Mouse (Mus musculus): Measurements from ENCODE around the gene Notch2. TPM values are rescaled to one million over a fixed set of nuclear protein-coding genes. Genes with fewer than 3 reads are reported as not detected.

The Notch2 gene
- total and polyA plus RNA-seq, 2 experiments from 2014 or later = 8.1 to 28.4 TPM

DNA sequence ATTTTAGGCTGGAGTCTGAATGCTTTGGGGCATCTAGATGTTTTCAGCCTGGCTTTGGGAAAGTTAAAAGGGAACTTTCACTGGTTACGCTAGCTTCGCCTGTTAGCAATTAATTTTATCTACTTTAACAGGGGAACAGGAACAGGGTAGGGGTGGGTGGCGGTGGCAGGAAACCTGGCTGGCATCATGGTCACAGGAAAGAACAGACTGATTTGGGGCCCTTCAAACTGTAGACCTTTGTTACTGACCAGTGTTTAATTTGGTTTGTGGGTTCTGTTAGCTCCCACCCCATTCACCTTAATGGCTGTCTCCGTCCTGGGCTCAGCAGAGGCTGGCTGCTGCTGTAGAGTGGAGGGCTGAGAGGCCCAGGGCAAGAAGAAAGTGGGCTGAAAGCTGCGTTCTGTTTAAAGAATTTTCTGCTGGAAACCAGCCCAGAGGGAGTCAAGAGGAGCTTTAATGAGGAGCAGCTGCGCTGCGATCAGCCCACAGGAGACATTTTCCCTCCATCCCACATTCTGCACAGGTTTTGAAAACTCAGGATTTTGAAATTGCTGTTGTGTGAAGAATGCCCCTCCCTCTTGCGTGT, 50.0 kb downstream of the Notch2 start:
- ATAC-seq = peak; percentile 76
- no peak for TF ChIP-seq CTCF (IDR thresholded peaks at IDR 0.05; ENCODE audit: low read depth)
- Histone ChIP-seq H3K4me2 (ENCODE audit: low read depth) (no peak overlapping the region; the same call in 1 of the 2 replicates), H3K27ac (ENCODE audit: low read depth, low read length) (peak overlapping the region; percentile 75), H3K4me1 (ENCODE audit: insufficient read depth) (peaks cover 49% of the 10 kb centered on the region), H3K9ac (no peak overlapping the region), H3K4me3 (ENCODE audit: low read depth, low read length) (no peak overlapping the region), H3K9me3 (ENCODE audit: low read length) (no peaks in the 10 kb centered on the region), H3K27me3 (ENCODE audit: insufficient read depth, low read length) (no peaks in the 10 kb centered on the region), H3K36me3 (ENCODE audit: insufficient read depth) (no peaks in the 10 kb centered on the region)
- peak; percentile 75 for DNase-seq
- 16% methylated on average over 8 of the region's 8 CpGs for WGBS

DNA sequence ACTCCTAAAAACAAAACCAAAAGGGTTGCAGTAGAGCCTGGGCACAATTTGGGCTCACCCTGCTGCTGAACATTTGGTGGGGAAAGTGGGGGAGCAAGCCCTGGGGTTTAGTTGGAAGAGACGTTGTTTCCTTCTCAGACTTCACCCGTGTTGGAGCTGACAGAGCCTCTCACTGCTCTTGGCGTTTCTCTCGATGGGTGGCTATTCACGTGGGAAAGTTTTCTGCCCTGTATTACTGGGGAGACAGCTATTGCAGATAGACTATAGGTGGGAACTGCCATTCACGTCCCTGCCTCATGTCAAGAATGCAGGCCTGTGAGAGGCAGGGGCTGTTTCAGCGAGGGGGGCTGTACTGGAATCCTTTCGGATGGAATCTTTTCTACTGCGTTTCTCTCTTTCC, 50.5 kb downstream of the Notch2 start:
- Histone ChIP-seq H3K4me2 (ENCODE audit: low read depth) (no peak overlapping the region; the same call in 1 of the 2 replicates), H3K9me3 (ENCODE audit: low read length) (no peaks in the 10 kb centered on the region), H3K4me3 (ENCODE audit: low read depth, low read length) (no peak overlapping the region), H3K36me3 (ENCODE audit: insufficient read depth) (no peaks in the 10 kb centered on the region), H3K9ac (no peak overlapping the region), H3K4me1 (ENCODE audit: insufficient read depth) (peaks cover 49% of the 10 kb centered on the region), H3K27me3 (ENCODE audit: insufficient read depth, low read length) (no peaks in the 10 kb centered on the region), H3K27ac (ENCODE audit: low read depth, low read length) (peak overlapping the region; percentile 75)
- no peak for TF ChIP-seq CTCF (IDR thresholded peaks at IDR 0.05; ENCODE audit: low read depth)
- DNase-seq (no peak), ATAC-seq (peak; percentile 29; the same call in 1 of the 2 replicates)
- WGBS = 6% methylated on average over 9 of the region's 9 CpGs

DNA sequence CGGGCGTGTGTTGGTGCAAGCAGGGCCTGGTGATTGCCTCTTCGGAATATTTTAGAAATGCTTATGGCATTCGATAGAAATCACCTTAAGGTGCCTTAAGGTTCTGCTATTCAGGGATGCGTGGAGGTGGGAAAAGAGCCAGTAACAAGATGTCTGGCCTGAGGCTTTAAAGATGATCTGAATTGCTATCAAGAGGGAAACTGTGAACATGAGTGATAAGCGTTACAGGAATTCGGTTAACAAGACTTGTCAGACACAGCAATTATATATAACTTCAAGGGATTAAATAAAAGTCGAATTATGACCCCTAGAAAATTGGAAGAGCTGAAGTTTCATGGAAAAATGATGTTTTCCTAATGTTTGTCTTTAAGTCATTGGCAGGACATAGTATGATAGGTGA, 51.7 kb downstream of the Notch2 start:
- Histone ChIP-seq H3K9me3 (ENCODE audit: low read length) (no peaks in the 10 kb centered on the region), H3K27me3 (ENCODE audit: insufficient read depth, low read length) (no peaks in the 10 kb centered on the region), H3K9ac (no peak overlapping the region), H3K36me3 (ENCODE audit: insufficient read depth) (no peaks in the 10 kb centered on the region), H3K4me3 (ENCODE audit: low read depth, low read length) (no peak overlapping the region), H3K4me1 (ENCODE audit: insufficient read depth) (peaks cover 49% of the 10 kb centered on the region), H3K4me2 (ENCODE audit: low read depth) (no peak overlapping the region), H3K27ac (ENCODE audit: low read depth, low read length) (peak overlapping the region; percentile 75; the same call in 1 of the 2 replicates)
- ATAC-seq = no peak
- DNase-seq = no peak
- TF ChIP-seq CTCF (IDR thresholded peaks at IDR 0.05; ENCODE audit: low read depth) = no peak
- 75% methylated on average over 8 of the region's 8 CpGs for WGBS

DNA sequence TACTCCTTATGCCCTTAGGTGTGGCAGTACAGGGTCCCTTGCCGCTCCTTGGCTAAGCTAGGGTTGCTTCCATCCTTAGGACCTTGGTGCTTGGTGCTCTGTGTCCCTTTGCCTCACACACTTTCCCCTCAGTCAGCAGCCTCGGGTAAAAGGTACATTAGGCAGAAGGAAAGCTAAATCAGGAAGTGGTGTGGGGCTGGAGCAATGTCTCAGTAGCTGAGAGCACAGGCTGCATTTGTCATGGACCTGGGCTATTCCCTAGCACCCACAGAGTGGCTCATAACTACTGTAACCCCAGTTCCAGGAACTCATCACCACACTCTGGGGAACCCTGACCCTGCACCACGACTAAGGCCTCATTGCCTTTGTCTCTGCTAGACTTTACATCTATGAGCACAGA, 53.1 kb downstream of the Notch2 start:
- Histone ChIP-seq H3K27ac (ENCODE audit: low read depth, low read length) (no peak overlapping the region), H3K4me2 (ENCODE audit: low read depth) (no peak overlapping the region), H3K27me3 (ENCODE audit: insufficient read depth, low read length) (no peaks in the 10 kb centered on the region), H3K9me3 (ENCODE audit: low read length) (no peaks in the 10 kb centered on the region), H3K9ac (no peak overlapping the region), H3K4me3 (ENCODE audit: low read depth, low read length) (no peak overlapping the region), H3K36me3 (ENCODE audit: insufficient read depth) (no peaks in the 10 kb centered on the region), H3K4me1 (ENCODE audit: insufficient read depth) (peaks cover 43% of the 10 kb centered on the region)
- no peak for TF ChIP-seq CTCF (IDR thresholded peaks at IDR 0.05; ENCODE audit: low read depth)
- 78% methylated on average over 3 of the region's 3 CpGs for WGBS
- DNase-seq (no peak), ATAC-seq (no peak)

- no peak overlapping the region for H3K9ac ChIP-seq
- no peak overlapping the region for H3K4me2 ChIP-seq (ENCODE audit: low read depth)
- ATAC-seq (no peak), DNase-seq (peak; percentile 65)
- no peaks in the 10 kb centered on the region for H3K36me3 ChIP-seq (ENCODE audit: insufficient read depth)
- WGBS = 44% methylated on average over 3 of the region's 3 CpGs
- TF ChIP-seq CTCF (IDR thresholded peaks at IDR 0.05; ENCODE audit: low read depth) = no peak
- no peak overlapping the region for H3K27ac ChIP-seq (ENCODE audit: low read depth, low read length)
- peaks cover 34% of the 10 kb centered on the region for H3K4me1 ChIP-seq (ENCODE audit: insufficient read depth)
- H3K27me3 ChIP-seq (ENCODE audit: insufficient read depth, low read length) = no peaks in the 10 kb centered on the region
- no peaks in the 10 kb centered on the region for H3K9me3 ChIP-seq (ENCODE audit: low read length)
- no peak overlapping the region for H3K4me3 ChIP-seq (ENCODE audit: low read depth, low read length)
Observed at GRCm38 (mm10) chr3:98067413-98067812, 54.1 kb downstream of the Notch2 start.

- no peak for TF ChIP-seq CTCF (IDR thresholded peaks at IDR 0.05; ENCODE audit: low read depth)
- WGBS = 42% methylated on average over 12 of the region's 12 CpGs
- Histone ChIP-seq H3K27me3 (ENCODE audit: insufficient read depth, low read length) (no peaks in the 10 kb centered on the region), H3K9ac (no peak overlapping the region), H3K36me3 (ENCODE audit: insufficient read depth) (no peaks in the 10 kb centered on the region), H3K4me3 (ENCODE audit: low read depth, low read length) (no peak overlapping the region), H3K27ac (ENCODE audit: low read depth, low read length) (peak overlapping the region; percentile 62), H3K4me2 (ENCODE audit: low read depth) (no peak overlapping the region), H3K4me1 (ENCODE audit: insufficient read depth) (peaks cover 29% of the 10 kb centered on the region), H3K9me3 (ENCODE audit: low read length) (no peaks in the 10 kb centered on the region)
- DNase-seq (no peak), ATAC-seq (no peak)
Observed at GRCm38 (mm10) chr3:98067852-98068491, 54.6 kb downstream of the Notch2 start.

GRCm38 (mm10) chr3:98069161-98069560, 55.8 kb downstream of the Notch2 start:
- Histone ChIP-seq H3K4me2 (ENCODE audit: low read depth) (no peak overlapping the region), H3K9ac (no peak overlapping the region), H3K27ac (ENCODE audit: low read depth, low read length) (no peak overlapping the region), H3K27me3 (ENCODE audit: insufficient read depth, low read length) (no peaks in the 10 kb centered on the region), H3K4me3 (ENCODE audit: low read depth, low read length) (no peak overlapping the region), H3K36me3 (ENCODE audit: insufficient read depth) (no peaks in the 10 kb centered on the region), H3K9me3 (ENCODE audit: low read length) (no peaks in the 10 kb centered on the region), H3K4me1 (ENCODE audit: insufficient read depth) (peaks cover 18% of the 10 kb centered on the region; the same call in 1 of the 2 replicates)
- DNase-seq (no peak), ATAC-seq (no peak)
- no peak for TF ChIP-seq CTCF (IDR thresholded peaks at IDR 0.05; ENCODE audit: low read depth)
- WGBS = 76% methylated on average over 7 of the region's 7 CpGs
